Mouse (Mus musculus): ENCODE results near the gene Carns1. TPM values are rescaled to one million over a fixed set of nuclear protein-coding genes. Genes with fewer than 3 reads are reported as not detected.

The Carns1 gene
- polyA plus RNA-seq, 1 experiment from 2014 or later, result 0.90 TPM

- Histone ChIP-seq H3K9ac (replicated peaks) (peak within 1 kb of the TSS; percentile 88), H3K4me1 (ENCODE audit: insufficient read depth) (peaks cover 24% of the 10 kb centered on the region), H3K27me3 (ENCODE audit: insufficient read depth, low read length) (no peaks in the 10 kb centered on the region), H3K4me2 (ENCODE audit: low read depth, low read length) (peak within 1 kb of the TSS; percentile 90), H3K27ac (ENCODE audit: low read depth) (peak within 1 kb of the TSS; percentile 79), H3K9me3 (ENCODE audit: low read length) (no peaks in the 10 kb centered on the region), H3K4me3 (ENCODE audit: low read depth, low read length) (peak within 1 kb of the TSS; percentile 85), H3K36me3 (replicated peaks; ENCODE audit: insufficient read depth, low read length) (peaks cover 15% of the 10 kb centered on the region)
- ATAC-seq (peak; percentile 88), DNase-seq (peak; percentile 96)
- WGBS (ENCODE audit: insufficient replicate concordance), result 6% methylated on average over 42 of the region's 42 CpGs
- TF ChIP-seq EP300 (IDR thresholded peaks at IDR 0.05; ENCODE audit: low read depth), result peak; percentile 75
- no peak for TF ChIP-seq CTCF (IDR thresholded peaks at IDR 0.05; ENCODE audit: low read depth)
Observed at GRCm38 (mm10) chr19:4162646-4163542, 12.4 kb downstream of the Carns1 start, which contains the start of gene Rps6kb2. TSS of gene Rps6kb2 (minus strand) at chr19:4163354.

- 90% methylated on average over 8 of the region's 8 CpGs for WGBS (ENCODE audit: insufficient replicate concordance)
- no peak for DNase-seq
Observed at GRCm38 (mm10) chr19:4159049-4159448, 16.2 kb downstream of the Carns1 start.

GRCm38 (mm10) chr19:4156771-4157170 lies 18.5 kb downstream of the Carns1 start:
- H3K27ac ChIP-seq (ENCODE audit: low read depth), result no peak overlapping the region
- ATAC-seq (no peak), DNase-seq (no peak)
- 81% methylated on average over 12 of the region's 12 CpGs for WGBS (ENCODE audit: insufficient replicate concordance)
- H3K9ac ChIP-seq (replicated peaks), result no peak overlapping the region
- H3K4me3 ChIP-seq (ENCODE audit: low read depth, low read length), result no peak overlapping the region
- H3K36me3 ChIP-seq (replicated peaks; ENCODE audit: insufficient read depth, low read length), result peaks cover 49% of the 10 kb centered on the region
- peaks cover 5% of the 10 kb centered on the region; the same call in 1 of the 2 replicates for H3K4me1 ChIP-seq (ENCODE audit: insufficient read depth)
- TF ChIP-seq CTCF (IDR thresholded peaks at IDR 0.05; ENCODE audit: low read depth) (no peak), EP300 (IDR thresholded peaks at IDR 0.05; ENCODE audit: low read depth) (no peak)
- no peaks in the 10 kb centered on the region for H3K9me3 ChIP-seq (ENCODE audit: low read length)
- no peaks in the 10 kb centered on the region for H3K27me3 ChIP-seq (ENCODE audit: insufficient read depth, low read length)
- no peak overlapping the region for H3K4me2 ChIP-seq (ENCODE audit: low read depth, low read length)

More at GRCm38 (mm10) chr19:4159049-4159448, 16.2 kb downstream of the Carns1 start:
- H3K36me3 ChIP-seq (replicated peaks; ENCODE audit: insufficient read depth, low read length), result peaks cover 33% of the 10 kb centered on the region
- no peaks in the 10 kb centered on the region for H3K9me3 ChIP-seq (ENCODE audit: low read length)
- no peak for ATAC-seq
- H3K27me3 ChIP-seq (ENCODE audit: insufficient read depth, low read length), result no peaks in the 10 kb centered on the region
- no peak overlapping the region for H3K4me3 ChIP-seq (ENCODE audit: low read depth, low read length)
- no peak overlapping the region for H3K27ac ChIP-seq (ENCODE audit: low read depth)
- no peak overlapping the region for H3K4me2 ChIP-seq (ENCODE audit: low read depth, low read length)
- TF ChIP-seq EP300 (IDR thresholded peaks at IDR 0.05; ENCODE audit: low read depth), result no peak
- TF ChIP-seq CTCF (IDR thresholded peaks at IDR 0.05; ENCODE audit: low read depth), result no peak
- H3K4me1 ChIP-seq (ENCODE audit: insufficient read depth), result peaks cover 22% of the 10 kb centered on the region
- H3K9ac ChIP-seq (replicated peaks), result no peak overlapping the region

GRCm38 (mm10) chr19:4156073-4156579 lies 19.2 kb downstream of the Carns1 start:
- 59% methylated on average over 19 of the region's 20 CpGs for WGBS (ENCODE audit: insufficient replicate concordance)

GRCm38 (mm10) chr19:4155223-4156072 lies 19.8 kb downstream of the Carns1 start:
- H3K4me2 ChIP-seq (ENCODE audit: low read depth, low read length), result peak overlapping the region; percentile 45
- H3K36me3 ChIP-seq (replicated peaks; ENCODE audit: insufficient read depth, low read length), result peaks cover 57% of the 10 kb centered on the region
- DNase-seq, result no peak
- ATAC-seq, result no peak
- no peaks in the 10 kb centered on the region for H3K9me3 ChIP-seq (ENCODE audit: low read length)
- peak overlapping the region; percentile 41 for H3K4me3 ChIP-seq (ENCODE audit: low read depth, low read length)
- WGBS (ENCODE audit: insufficient replicate concordance), result 47% methylated on average over 6 of the region's 6 CpGs
- peaks cover 10% of the 10 kb centered on the region for H3K4me1 ChIP-seq (ENCODE audit: insufficient read depth)
- H3K9ac ChIP-seq (replicated peaks), result peak overlapping the region; percentile 55; the same call in 1 of the 2 replicates
- peak overlapping the region; percentile 67 for H3K27ac ChIP-seq (ENCODE audit: low read depth)
- no peak for TF ChIP-seq EP300 (IDR thresholded peaks at IDR 0.05; ENCODE audit: low read depth)
- TF ChIP-seq CTCF (IDR thresholded peaks at IDR 0.05; ENCODE audit: low read depth), result no peak
- H3K27me3 ChIP-seq (ENCODE audit: insufficient read depth, low read length), result no peaks in the 10 kb centered on the region

More at GRCm38 (mm10) chr19:4156073-4156579, 19.2 kb downstream of the Carns1 start:
- Histone ChIP-seq H3K27ac (ENCODE audit: low read depth) (peak overlapping the region; percentile 67), H3K4me1 (ENCODE audit: insufficient read depth) (peaks cover 5% of the 10 kb centered on the region; the same call in 1 of the 2 replicates), H3K4me3 (ENCODE audit: low read depth, low read length) (no peak overlapping the region), H3K27me3 (ENCODE audit: insufficient read depth, low read length) (no peaks in the 10 kb centered on the region), H3K9me3 (ENCODE audit: low read length) (no peaks in the 10 kb centered on the region), H3K4me2 (ENCODE audit: low read depth, low read length) (peak overlapping the region; percentile 45), H3K36me3 (replicated peaks; ENCODE audit: insufficient read depth, low read length) (peaks cover 50% of the 10 kb centered on the region), H3K9ac (replicated peaks) (peak overlapping the region; percentile 26; the same call in 1 of the 2 replicates)
- ATAC-seq (no peak), DNase-seq (no peak)
- TF ChIP-seq EP300 (IDR thresholded peaks at IDR 0.05; ENCODE audit: low read depth), result no peak
- TF ChIP-seq CTCF (IDR thresholded peaks at IDR 0.05; ENCODE audit: low read depth), result no peak
